Mouse (Mus musculus): ENCODE data around the gene Gsdma2. TPM values are rescaled to one million over a fixed set of nuclear protein-coding genes. Genes with fewer than 3 reads are reported as not detected.

Gene Gsdma2
- polyA plus RNA-seq, 2 experiments: not detected

- Histone ChIP-seq H3K27me3 (ENCODE audit: control insufficient read depth, insufficient read depth, low read length) (no peaks in the 10 kb centered on the region), H3K4me1 (replicated peaks; ENCODE audit: control insufficient read depth in 2 of 2, insufficient read depth in 2 of 2, low read length in 1 of 2) (peaks cover 0 to 4% of the 10 kb centered on the region in 2 experiments; a peak in 3 of 4 replicates), H3K27ac (no peak overlapping the region), H3K4me3 (ENCODE audit: insufficient read depth in 1 of 2, low read depth in 2 of 2, low read length in 2 of 2) (no peak overlapping the region), H3K36me3 (replicated peaks; ENCODE audit: control insufficient read depth, insufficient read depth, low read depth) (peaks cover 13% of the 10 kb centered on the region), H3K9me3 (ENCODE audit: control insufficient read depth, low read length) (no peaks in the 10 kb centered on the region), H3K4me2 (ENCODE audit: low read depth) (no peak overlapping the region), H3K9ac (replicated peaks) (no peak overlapping the region)
- ATAC-seq (ENCODE audit: insufficient read depth) (no peak), DNase-seq (ENCODE audit: low read depth in 3 of 3, low spot score in 3 of 3) (no peak)
- TF ChIP-seq EP300 (IDR thresholded peaks at IDR 0.05; ENCODE audit: low read depth): no peak
- TF ChIP-seq CTCF (IDR thresholded peaks at IDR 0.05; ENCODE audit: low read depth): no peak
- WGBS (ENCODE audit: insufficient replicate concordance): 84% methylated on average over 10 of the region's 10 CpGs
These were observed 58.5 kb downstream of the Gsdma2 start for GRCm38 (mm10) chr11:98705021-98705420.

Other genes with a start within 250 kb of the Gsdma2 start
- 3.3 and 3.9 TPM in 2 replicates for gene Pgap3, start 246.3 kb upstream of the Gsdma2 start, polyA plus RNA-seq (2012; rRNA removed)
- gene Pgap3, start 246.3 kb upstream of the Gsdma2 start, polyA plus RNA-seq (2014; fragmentation: Nextera tagmentation; extraction: Ambion mirVana): 2.7 and 3.4 TPM in 2 replicates
- 1.1 and 1.2 TPM in 2 replicates for gene Erbb2, start 234.3 kb upstream of the Gsdma2 start, polyA plus RNA-seq (2012; rRNA removed)
- 1.6 TPM in 2 replicates for gene Erbb2, start 234.3 kb upstream of the Gsdma2 start, polyA plus RNA-seq (2014; fragmentation: Nextera tagmentation; extraction: Ambion mirVana)
- gene Mien1, start 207.8 kb upstream of the Gsdma2 start, polyA plus RNA-seq (2012; rRNA removed): 21.6 and 31.1 TPM in 2 replicates
- gene Mien1, start 207.8 kb upstream of the Gsdma2 start, polyA plus RNA-seq (2014; fragmentation: Nextera tagmentation; extraction: Ambion mirVana): 58.5 and 61.5 TPM in 2 replicates
- gene Grb7, start 200.4 kb upstream of the Gsdma2 start, polyA plus RNA-seq (2012; rRNA removed): 15.7 and 19.2 TPM in 2 replicates
- gene Grb7, start 200.4 kb upstream of the Gsdma2 start, polyA plus RNA-seq (2014; fragmentation: Nextera tagmentation; extraction: Ambion mirVana): 14.1 and 14.9 TPM in 2 replicates
- gene Ikzf3, start 100.7 kb upstream of the Gsdma2 start, polyA plus RNA-seq (2012; rRNA removed): 0.15 and 0.27 TPM in 2 replicates
- 0.05 and 0.10 TPM in 2 replicates for gene Ikzf3, start 100.7 kb upstream of the Gsdma2 start, polyA plus RNA-seq (2014; fragmentation: Nextera tagmentation; extraction: Ambion mirVana)
- 0.30 and 0.44 TPM in 2 replicates for gene Zpbp2, start 95.7 kb upstream of the Gsdma2 start, polyA plus RNA-seq (2012; rRNA removed)
- 0.76 and 0.83 TPM in 2 replicates for gene Zpbp2, start 95.7 kb upstream of the Gsdma2 start, polyA plus RNA-seq (2014; fragmentation: Nextera tagmentation; extraction: Ambion mirVana)
- gene Ormdl3, start 59.4 kb upstream of the Gsdma2 start, polyA plus RNA-seq (2012; rRNA removed): 23.4 and 27.4 TPM in 2 replicates
- gene Ormdl3, start 59.4 kb upstream of the Gsdma2 start, polyA plus RNA-seq (2014; fragmentation: Nextera tagmentation; extraction: Ambion mirVana): 6.4 and 6.8 TPM in 2 replicates
- gene Lrrc3c, start 48.5 kb upstream of the Gsdma2 start, polyA plus RNA-seq (2012; rRNA removed): not detected in 2 replicates
- gene Lrrc3c, start 48.5 kb upstream of the Gsdma2 start, polyA plus RNA-seq (2014; fragmentation: Nextera tagmentation; extraction: Ambion mirVana): not detected in 2 replicates
- gene Gm12355, start 21.1 kb upstream of the Gsdma2 start, polyA plus RNA-seq (2012; rRNA removed): 0.03 and 0.19 TPM in 2 replicates
- 0.47 and 0.68 TPM in 2 replicates for gene Gm12355, start 21.1 kb upstream of the Gsdma2 start, polyA plus RNA-seq (2014; fragmentation: Nextera tagmentation; extraction: Ambion mirVana)
- not detected in 2 replicates for gene Gsdma3, start 20.4 kb upstream of the Gsdma2 start, polyA plus RNA-seq (2012; rRNA removed)
- not detected in 2 replicates for gene Gsdma3, start 20.4 kb upstream of the Gsdma2 start, polyA plus RNA-seq (2014; fragmentation: Nextera tagmentation; extraction: Ambion mirVana)
- gene Gsdma, start 17.6 kb downstream of the Gsdma2 start, polyA plus RNA-seq (2012; rRNA removed): 0.01 TPM in 1 of 2 replicates, not detected in the other
- gene Gsdma, start 17.6 kb downstream of the Gsdma2 start, polyA plus RNA-seq (2014; fragmentation: Nextera tagmentation; extraction: Ambion mirVana): not detected in 2 replicates
- 73.6 and 75.7 TPM in 2 replicates for gene Psmd3, start 35.8 kb downstream of the Gsdma2 start, polyA plus RNA-seq (2012; rRNA removed)
- gene Psmd3, start 35.8 kb downstream of the Gsdma2 start, polyA plus RNA-seq (2014; fragmentation: Nextera tagmentation; extraction: Ambion mirVana): 55.3 and 67.1 TPM in 2 replicates
- gene Csf3, start 54.5 kb downstream of the Gsdma2 start, polyA plus RNA-seq (2012; rRNA removed): not detected in 2 replicates
- gene Csf3, start 54.5 kb downstream of the Gsdma2 start, polyA plus RNA-seq (2014; fragmentation: Nextera tagmentation; extraction: Ambion mirVana): not detected in 2 replicates
- 25.0 and 29.6 TPM in 2 replicates for gene Med24, start 82.7 kb downstream of the Gsdma2 start, polyA plus RNA-seq (2012; rRNA removed)
- 21.3 and 25.6 TPM in 2 replicates for gene Med24, start 82.7 kb downstream of the Gsdma2 start, polyA plus RNA-seq (2014; fragmentation: Nextera tagmentation; extraction: Ambion mirVana)
- gene Thra, start 93.9 kb downstream of the Gsdma2 start, polyA plus RNA-seq (2012; rRNA removed): 14.6 and 15.6 TPM in 2 replicates
- gene Thra, start 93.9 kb downstream of the Gsdma2 start, polyA plus RNA-seq (2014; fragmentation: Nextera tagmentation; extraction: Ambion mirVana): 8.3 and 10.0 TPM in 2 replicates
- 0.54 and 0.65 TPM in 2 replicates for gene Nr1d1, start 128.6 kb downstream of the Gsdma2 start, polyA plus RNA-seq (2012; rRNA removed)
- 0.56 and 0.58 TPM in 2 replicates for gene Nr1d1, start 128.6 kb downstream of the Gsdma2 start, polyA plus RNA-seq (2014; fragmentation: Nextera tagmentation; extraction: Ambion mirVana)
- gene Msl1, start 148.8 kb downstream of the Gsdma2 start, polyA plus RNA-seq (2012; rRNA removed): 11.5 and 15.8 TPM in 2 replicates
- gene Msl1, start 148.8 kb downstream of the Gsdma2 start, polyA plus RNA-seq (2014; fragmentation: Nextera tagmentation; extraction: Ambion mirVana): 4.5 and 4.9 TPM in 2 replicates
- gene Casc3, start 158.1 kb downstream of the Gsdma2 start, polyA plus RNA-seq (2012; rRNA removed): 12.2 and 12.7 TPM in 2 replicates
- 11.5 and 13.0 TPM in 2 replicates for gene Casc3, start 158.1 kb downstream of the Gsdma2 start, polyA plus RNA-seq (2014; fragmentation: Nextera tagmentation; extraction: Ambion mirVana)
- gene Rapgefl1, start 190.0 kb downstream of the Gsdma2 start, polyA plus RNA-seq (2012; rRNA removed): 0.52 and 0.55 TPM in 2 replicates
- gene Rapgefl1, start 190.0 kb downstream of the Gsdma2 start, polyA plus RNA-seq (2014; fragmentation: Nextera tagmentation; extraction: Ambion mirVana): 0.05 and 0.06 TPM in 2 replicates
- gene Wipf2, start 216.9 kb downstream of the Gsdma2 start, polyA plus RNA-seq (2012; rRNA removed): 2.0 and 2.1 TPM in 2 replicates
- 1.1 and 1.4 TPM in 2 replicates for gene Wipf2, start 216.9 kb downstream of the Gsdma2 start, polyA plus RNA-seq (2014; fragmentation: Nextera tagmentation; extraction: Ambion mirVana)